In the genomic region with DNA sequence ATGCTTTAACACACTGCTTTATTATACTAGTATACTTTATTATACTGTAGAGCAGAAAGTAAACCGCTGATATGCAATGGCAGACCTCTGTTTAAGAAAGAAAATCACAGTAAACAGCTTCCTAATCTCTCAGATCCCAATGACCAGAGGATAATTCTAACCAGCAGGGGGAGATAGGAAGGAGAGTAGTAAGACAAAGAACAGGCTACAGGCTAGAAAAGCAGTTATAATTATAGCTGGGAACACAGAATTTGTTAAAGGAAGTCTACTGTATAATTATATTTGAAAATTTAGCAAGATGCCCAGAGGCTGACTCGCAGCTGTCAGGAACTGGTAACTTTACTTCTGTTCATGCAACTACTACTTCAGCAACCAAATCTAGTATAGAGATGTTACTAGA, we compare ENCODE assay signal across 8 mouse cellular contexts.
DNase-seq lines count a peak whose midpoint lies in the region; ATAC-seq and TF ChIP-seq lines count a peak whose summit lies in the region.

No protein-coding gene starts in this region.

- peak; percentile 13; the same call in 1 of the 2 replicates for TF ChIP-seq RAD21 in MEL (IDR thresholded peaks at IDR 0.05; ENCODE audit: low read depth, low read length)

- no peak for ATAC-seq in intestine, postnatal 0 days
- no peak for ATAC-seq in intestine, embryonic 15.5 days
- no peak for ATAC-seq in hindbrain, postnatal 0 days

- TF ChIP-seq EP300 in MEL (IDR thresholded peaks at IDR 0.05; ENCODE audit: low read depth in 1 of 2, low read length in 2 of 2): no peak

- TF ChIP-seq POLR2A in MEL (IDR thresholded peaks at IDR 0.05; ENCODE audit: control insufficient read depth in 1 of 2, insufficient read depth in 1 of 2, low read depth in 1 of 2, low read length in 2 of 2, poor library complexity in 1 of 2): no peak

- TF ChIP-seq CTCF in intestine, postnatal 0 days (IDR thresholded peaks at IDR 0.05; ENCODE audit: low read depth): peak; percentile 73
- peak in 2 of 3 experiments; percentile 23 to 38; a peak in 3 of 6 replicates for TF ChIP-seq CTCF in MEL (IDR thresholded peaks at IDR 0.05 in 2 of 3, conservative IDR thresholded peaks at IDR 0.05 in 1 of 3; ENCODE audit: control insufficient read depth in 1 of 3, insufficient read depth in 1 of 3, low read depth in 2 of 3, low read length in 3 of 3, poor library complexity in 1 of 3, severe bottlenecking in 1 of 3)
- peak; percentile 68 for TF ChIP-seq CTCF in hindbrain, postnatal 0 days (IDR thresholded peaks at IDR 0.05; ENCODE audit: low read depth)

- H3K4me1 ChIP-seq in intestine, postnatal 0 days (replicated peaks; ENCODE audit: control insufficient read depth, insufficient read depth, low read length): no peaks in the 10 kb centered on the region; the same call in 1 of the 2 replicates
- H3K4me1 ChIP-seq in intestine, embryonic 15.5 days (replicated peaks): no peaks in the 10 kb centered on the region
- H3K4me1 ChIP-seq in MEL (ENCODE audit: control insufficient read depth in 1 of 2, insufficient read depth in 2 of 2, low read length in 2 of 2): peaks cover 0 to 6% of the 10 kb centered on the region in 2 experiments; a peak in 3 of 4 replicates
- no peaks in the 10 kb centered on the region for H3K4me1 ChIP-seq in hindbrain, postnatal 0 days (ENCODE audit: insufficient read depth, low read length)

- no peak overlapping the region for H3K27ac ChIP-seq in intestine, postnatal 0 days (ENCODE audit: low read depth, low read length)
- no peak overlapping the region for H3K27ac ChIP-seq in intestine, embryonic 15.5 days
- no peak overlapping the region for H3K27ac ChIP-seq in MEL (ENCODE audit: control insufficient read depth, low read depth, low read length)
- no peak overlapping the region for H3K27ac ChIP-seq in hindbrain, postnatal 0 days

- no peaks in the 10 kb centered on the region for H3K27me3 ChIP-seq in intestine, postnatal 0 days (replicated peaks; ENCODE audit: control insufficient read depth, insufficient read depth, low read length)
- no peaks in the 10 kb centered on the region for H3K27me3 ChIP-seq in intestine, embryonic 15.5 days (replicated peaks)
- H3K27me3 ChIP-seq in MEL (ENCODE audit: control insufficient read depth in 1 of 2, insufficient read depth in 2 of 2, low read length in 2 of 2): no peaks in the 10 kb centered on the region
- H3K27me3 ChIP-seq in hindbrain, postnatal 0 days (ENCODE audit: insufficient read depth, low read length): no peaks in the 10 kb centered on the region

- H3K36me3 ChIP-seq in intestine, postnatal 0 days (ENCODE audit: control insufficient read depth, insufficient read depth): no peaks in the 10 kb centered on the region
- H3K36me3 ChIP-seq in intestine, embryonic 15.5 days: no peaks in the 10 kb centered on the region
- H3K36me3 ChIP-seq in MEL (ENCODE audit: control insufficient read depth in 1 of 2, insufficient read depth in 2 of 2, low read length in 2 of 2): no peaks in the 10 kb centered on the region
- no peaks in the 10 kb centered on the region for H3K36me3 ChIP-seq in hindbrain, postnatal 0 days (ENCODE audit: insufficient read depth, low read length)

- no peak overlapping the region for H3K4me2 ChIP-seq in intestine, postnatal 0 days (replicated peaks; ENCODE audit: low read depth)
- no peak overlapping the region for H3K4me2 ChIP-seq in intestine, embryonic 15.5 days (replicated peaks)
- H3K4me2 ChIP-seq in hindbrain, postnatal 0 days (ENCODE audit: low read depth, low read length): no peak overlapping the region

- DNase-seq in 416B (ENCODE audit: low read depth) (peak; percentile 71), MEL (ENCODE audit: low read depth, low spot score) (peak; percentile 37)
- DNase-seq in hindbrain, postnatal 0 days (ENCODE audit: low spot score): peak; percentile 57
- DNase-seq in spleen, adult 12 weeks (ENCODE audit: low spot score): no peak
- DNase-seq in natural killer cell, adult 2 months (ENCODE audit: low spot score in 2 of 2): no peak
- DNase-seq in urinary bladder, postnatal 36 days (ENCODE audit: low spot score in 2 of 2): no peak

- no peak overlapping the region for H3K9ac ChIP-seq in intestine, postnatal 0 days (ENCODE audit: low read depth, low read length)
- no peak overlapping the region for H3K9ac ChIP-seq in intestine, embryonic 15.5 days
- no peak overlapping the region for H3K9ac ChIP-seq in MEL (ENCODE audit: control insufficient read depth, low read depth, low read length, poor library complexity, severe bottlenecking)
- H3K9ac ChIP-seq in hindbrain, postnatal 0 days (replicated peaks; ENCODE audit: low read length): no peak overlapping the region

- WGBS in intestine, postnatal 0 days: 66% methylated on average over 2 of the region's 2 CpGs
- WGBS in intestine, embryonic 15.5 days: 52% methylated on average over 2 of the region's 2 CpGs
- 68% methylated on average over 2 of the region's 2 CpGs for WGBS in hindbrain, postnatal 0 days

- no peaks in the 10 kb centered on the region for H3K9me3 ChIP-seq in intestine, postnatal 0 days (ENCODE audit: control insufficient read depth)
- no peaks in the 10 kb centered on the region for H3K9me3 ChIP-seq in intestine, embryonic 15.5 days
- H3K9me3 ChIP-seq in MEL (replicated peaks; ENCODE audit: insufficient read depth, low read length): no peaks in the 10 kb centered on the region
- H3K9me3 ChIP-seq in hindbrain, postnatal 0 days (ENCODE audit: low read length): no peaks in the 10 kb centered on the region

- H3K4me3 ChIP-seq in intestine, postnatal 0 days (ENCODE audit: low read depth, low read length): no peak overlapping the region
- no peak overlapping the region for H3K4me3 ChIP-seq in intestine, embryonic 15.5 days (replicated peaks)
- H3K4me3 ChIP-seq in MEL (ENCODE audit: control insufficient read depth in 1 of 2, insufficient read depth in 1 of 2, low read depth in 2 of 2, low read length in 2 of 2): no peak overlapping the region
- no peak overlapping the region for H3K4me3 ChIP-seq in hindbrain, postnatal 0 days (ENCODE audit: low read length)

- peaks cover 2% of the 10 kb centered on the region; the same call in 1 of the 2 replicates for H3K79me2 ChIP-seq in MEL (ENCODE audit: control insufficient read depth, insufficient read depth, low read length, poor library complexity)

TF ChIP-seq in MEL, 35 proteins besides CTCF, POLR2A, EP300 and RAD21:
- no peak for TF ChIP-seq NELFE (IDR thresholded peaks at IDR 0.05; ENCODE audit: low read depth, low read length)
- TF ChIP-seq MAX (IDR thresholded peaks at IDR 0.05; ENCODE audit: low read length): no peak
- no peak for TF ChIP-seq SIN3A (IDR thresholded peaks at IDR 0.05; ENCODE audit: low read length)
- no peak for TF ChIP-seq CHD2 (IDR thresholded peaks at IDR 0.05; ENCODE audit: low read length)
- TF ChIP-seq SMC3 (IDR thresholded peaks at IDR 0.05; ENCODE audit: low read depth, low read length): peak; percentile 46
- no peak for TF ChIP-seq NRF1 (IDR thresholded peaks at IDR 0.05; ENCODE audit: insufficient read depth, low read depth, low read length, poor library complexity, severe bottlenecking)
- TF ChIP-seq BHLHE40 (IDR thresholded peaks at IDR 0.05; ENCODE audit: borderline replicate concordance, low read depth, low read length): no peak
- no peak for TF ChIP-seq MAFK (IDR thresholded peaks at IDR 0.05; ENCODE audit: borderline replicate concordance, low read depth, low read length)

Comparison
In these comparisons a context has a peak if more than half of its experiments do, and no peak if none do; other contexts are left out.
1. DNase-seq: peak in 416B (single experiment), MEL (single experiment) and hindbrain, postnatal 0 days (single experiment); none in spleen, adult 12 weeks (single experiment), natural killer cell, adult 2 months (0 of 2) and urinary bladder, postnatal 36 days (0 of 2).
2. Peak in every context shown above with its lines, with median percentiles within 50 percentile points of each other: CTCF ChIP-seq.